17 mouse cellular contexts compared by ENCODE assay signal in genomic region chr4:131614434-131614833, GRCm38 (mm10).
"Had no signal": no experiment of that assay in that cellular context is flagged by ENCODE, and none has a peak within 500 bp of the region (broad histone marks: within the 10 kb centered on the region; RNA-seq: fewer than 3 reads in every experiment).

No protein-coding gene starts in this region.

- H3K4me2 ChIP-seq: neural tube, embryonic 12.5 days; neural tube, embryonic 13.5 days; neural tube, embryonic 15.5 days; stomach, embryonic 15.5 days had no signal

- H3K36me3 ChIP-seq: neural tube, embryonic 12.5 days; neural tube, embryonic 13.5 days; neural tube, embryonic 15.5 days; stomach, embryonic 15.5 days had no signal

- H3K4me3 ChIP-seq: neural tube, embryonic 12.5 days; neural tube, embryonic 13.5 days; neural tube, embryonic 15.5 days; stomach, embryonic 15.5 days had no signal

- H3K27me3 ChIP-seq: neural tube, embryonic 12.5 days; neural tube, embryonic 13.5 days; neural tube, embryonic 15.5 days; stomach, embryonic 15.5 days had no signal

- H3K27ac ChIP-seq: neural tube, embryonic 12.5 days; neural tube, embryonic 13.5 days; neural tube, embryonic 15.5 days; stomach, embryonic 15.5 days; stomach, postnatal 0 days had no signal

- DNase-seq: retina, postnatal 1 day; right cerebral cortex, adult 18-20 months; right cerebral cortex, postnatal 14 days; right cerebral cortex, postnatal 25 days; right cerebral cortex, postnatal 4 days; spleen, adult 18-20 months; thymus, adult 18-20 months; thymus, adult 2 months; thymus, postnatal 14 days; thymus, postnatal 25 days; thymus, postnatal 36 days; thymus, postnatal 4 days had no signal

- H3K9ac ChIP-seq: neural tube, embryonic 12.5 days; neural tube, embryonic 13.5 days; neural tube, embryonic 15.5 days; stomach, embryonic 15.5 days had no signal

- H3K4me1 ChIP-seq: neural tube, embryonic 12.5 days; neural tube, embryonic 13.5 days; stomach, embryonic 15.5 days had no signal

- H3K9me3 ChIP-seq: neural tube, embryonic 12.5 days; neural tube, embryonic 13.5 days; neural tube, embryonic 15.5 days; stomach, embryonic 15.5 days had no signal
